ENCODE assay signal across 9 mouse cellular contexts in genomic region chr16:95241581-95241980, GRCm38 (mm10). TPM values are rescaled to one million over a fixed set of nuclear protein-coding genes. Genes with fewer than 3 reads are reported as not detected.
DNase-seq lines count a peak whose midpoint lies in the region; ATAC-seq and TF ChIP-seq lines count a peak whose summit lies in the region.
"Had no signal": no experiment of that assay in that cellular context is flagged by ENCODE, and none has a peak within 500 bp of the region (broad histone marks: within the 10 kb centered on the region; RNA-seq: fewer than 3 reads in every experiment).

No protein-coding gene starts in this region.

- ATAC-seq in forebrain, embryonic 14.5 days = no peak
- ATAC-seq in forebrain, embryonic 15.5 days (replicated peaks) = no peak
- ATAC-seq in heart, postnatal 0 days (ENCODE audit: insufficient read depth, low read depth) = peak; percentile 89
- no peak for ATAC-seq in hindbrain, embryonic 12.5 days (ENCODE audit: low FRiP score)

- TF ChIP-seq EP300 in heart, postnatal 0 days (IDR thresholded peaks at IDR 0.05; ENCODE audit: low read depth) = peak; percentile 99

- WGBS in forebrain, embryonic 14.5 days = 70% methylated on average over 4 of the region's 4 CpGs
- 54% methylated on average over 4 of the region's 4 CpGs for WGBS in forebrain, embryonic 15.5 days
- WGBS in heart, postnatal 0 days = 20% methylated on average over 4 of the region's 4 CpGs
- WGBS in hindbrain, embryonic 12.5 days = 83% methylated on average over 4 of the region's 4 CpGs

- no peak for TF ChIP-seq CTCF in heart, postnatal 0 days (IDR thresholded peaks at IDR 0.05; ENCODE audit: low read depth)

- no peaks in the 10 kb centered on the region for H3K4me1 ChIP-seq in forebrain, embryonic 14.5 days (ENCODE audit: control insufficient read depth, insufficient read depth, low read length)
- 0 out of 2 replicates have a peak, but pooled peaks cover 4% of the 10 kb centered on the region for H3K4me1 ChIP-seq in forebrain, embryonic 15.5 days
- peaks cover 33% of the 10 kb centered on the region for H3K4me1 ChIP-seq in heart, postnatal 0 days (ENCODE audit: control insufficient read depth, insufficient read depth)
- 0 out of 2 replicates have a peak, but pooled peaks cover 2% of the 10 kb centered on the region for H3K4me1 ChIP-seq in hindbrain, embryonic 12.5 days

- DNase-seq in forebrain, embryonic 14.5 days (ENCODE audit: low spot score) = peak; percentile 29
- peak; percentile 65 for DNase-seq in NIH3T3 (ENCODE audit: low read depth)
- peak; percentile 89 for DNase-seq in heart, postnatal 0 days (ENCODE audit: low spot score)
- peak; percentile 28 to 49 for DNase-seq in layer of hippocampus, postnatal 14 days (ENCODE audit: low spot score in 2 of 2)
- DNase-seq in thymus, postnatal 36 days = no peak
- no peak for DNase-seq in thymus, postnatal 14 days

- no peaks in the 10 kb centered on the region for H3K36me3 ChIP-seq in forebrain, embryonic 14.5 days (ENCODE audit: control insufficient read depth, insufficient read depth, low read length)
- H3K36me3 ChIP-seq in forebrain, embryonic 15.5 days = no peaks in the 10 kb centered on the region
- no peaks in the 10 kb centered on the region for H3K36me3 ChIP-seq in heart, postnatal 0 days (replicated peaks; ENCODE audit: control insufficient read depth, insufficient read depth, low read length)
- H3K36me3 ChIP-seq in hindbrain, embryonic 12.5 days = no peaks in the 10 kb centered on the region
- H3K36me3 ChIP-seq: limb, embryonic 13.5 days had no signal

- no peaks in the 10 kb centered on the region for H3K27me3 ChIP-seq in forebrain, embryonic 14.5 days (replicated peaks; ENCODE audit: control insufficient read depth, insufficient read depth, low read length)
- H3K27me3 ChIP-seq in forebrain, embryonic 15.5 days = no peaks in the 10 kb centered on the region
- H3K27me3 ChIP-seq in heart, postnatal 0 days (ENCODE audit: control insufficient read depth, insufficient read depth, low read length) = no peaks in the 10 kb centered on the region
- H3K27me3 ChIP-seq in hindbrain, embryonic 12.5 days = no peaks in the 10 kb centered on the region
- H3K27me3 ChIP-seq: limb, embryonic 13.5 days had no signal

- H3K9ac ChIP-seq in forebrain, embryonic 14.5 days (ENCODE audit: low read length) = no peak overlapping the region
- no peak overlapping the region for H3K9ac ChIP-seq in forebrain, embryonic 15.5 days (replicated peaks)
- H3K9ac ChIP-seq in heart, postnatal 0 days (replicated peaks; ENCODE audit: low read depth, low read length) = no peak overlapping the region
- no peak overlapping the region for H3K9ac ChIP-seq in hindbrain, embryonic 12.5 days
- H3K9ac ChIP-seq: limb, embryonic 13.5 days had no signal

- H3K9me3 ChIP-seq in forebrain, embryonic 14.5 days (replicated peaks; ENCODE audit: control insufficient read depth, low read length) = no peaks in the 10 kb centered on the region
- H3K9me3 ChIP-seq in forebrain, embryonic 15.5 days = no peaks in the 10 kb centered on the region
- H3K9me3 ChIP-seq in heart, postnatal 0 days (replicated peaks; ENCODE audit: control insufficient read depth, low read length) = no peaks in the 10 kb centered on the region
- no peaks in the 10 kb centered on the region for H3K9me3 ChIP-seq in hindbrain, embryonic 12.5 days (replicated peaks)
- H3K9me3 ChIP-seq: limb, embryonic 13.5 days had no signal

- H3K4me3 ChIP-seq in forebrain, embryonic 14.5 days (ENCODE audit: low read depth, low read length) = no peak overlapping the region
- H3K4me3 ChIP-seq in forebrain, embryonic 15.5 days = no peak overlapping the region
- no peak overlapping the region for H3K4me3 ChIP-seq in heart, postnatal 0 days (ENCODE audit: low read depth, low read length)
- no peak overlapping the region for H3K4me3 ChIP-seq in hindbrain, embryonic 12.5 days
- H3K4me3 ChIP-seq: limb, embryonic 13.5 days had no signal

- H3K27ac ChIP-seq in forebrain, embryonic 14.5 days (ENCODE audit: low read depth, low read length) = no peak overlapping the region
- H3K27ac ChIP-seq in forebrain, embryonic 15.5 days (replicated peaks) = no peak overlapping the region
- H3K27ac ChIP-seq in heart, postnatal 0 days (ENCODE audit: low read depth) = peak overlapping the region; percentile 94
- no peak overlapping the region for H3K27ac ChIP-seq in hindbrain, embryonic 12.5 days
- H3K27ac ChIP-seq: limb, embryonic 13.5 days had no signal

- H3K4me2 ChIP-seq in forebrain, embryonic 14.5 days (ENCODE audit: low read length) = no peak overlapping the region
- H3K4me2 ChIP-seq in forebrain, embryonic 15.5 days (replicated peaks) = no peak overlapping the region
- no peak overlapping the region for H3K4me2 ChIP-seq in heart, postnatal 0 days (ENCODE audit: low read depth, low read length)
- H3K4me2 ChIP-seq in hindbrain, embryonic 12.5 days (replicated peaks) = no peak overlapping the region
- H3K4me2 ChIP-seq: limb, embryonic 13.5 days had no signal

RNA-seq across cellular contexts. Expression of gene Kcnj15, which starts 15.8 kb away (rescaled TPM):
- 0.06 and 0.19 TPM in 2 replicates for polyA plus RNA-seq in forebrain, embryonic 14.5 days (2014; fragmentation: Nextera tagmentation; extraction: Ambion mirVana)
- 0.14 and 0.15 TPM in 2 replicates for polyA plus RNA-seq in forebrain, embryonic 15.5 days (2015; fragmentation: Nextera tagmentation; extraction: Ambion mirVana)
- 1.0 and 1.9 TPM in 2 replicates for total RNA-seq in heart, postnatal 0 days (2014; rRNA removed; ENCODE audit: low replicate concordance)
- polyA plus RNA-seq in heart, postnatal 0 days (2015; fragmentation: Nextera tagmentation; extraction: Ambion mirVana) = 0.79 and 0.86 TPM in 2 replicates
- under 1 TPM; 0.07 to 0.12 TPM for total RNA-seq in layer of hippocampus, postnatal 14 days (2021)
- 0.27 and 0.43 TPM in 2 replicates for polyA plus RNA-seq in hindbrain, embryonic 12.5 days (2016; fragmentation: Nextera tagmentation; extraction: Ambion mirVana)

Comparison
In these comparisons a context has a peak if more than half of its experiments do, and no peak if none do; other contexts are left out.
1. DNase-seq: peak in forebrain, embryonic 14.5 days (single experiment), NIH3T3 (single experiment), heart, postnatal 0 days (single experiment) and layer of hippocampus, postnatal 14 days (2 of 2); none in thymus, postnatal 36 days (0 of 2) and thymus, postnatal 14 days (single experiment).